Mouse (Mus musculus): ENCODE data around the gene Aqp11. TPM values are rescaled to one million over a fixed set of nuclear protein-coding genes. Genes with fewer than 3 reads are reported as not detected.

Aqp11 gene
- polyA plus RNA-seq, 1 experiment from 2014 or later, result 4.9 TPM

- 7% methylated on average over 3 of the region's 3 CpGs for WGBS
- ATAC-seq (ENCODE audit: insufficient number of reproducible peaks, insufficient read depth, low FRiP score, low TSS enrichment, low read depth), result no peak
Observed at GRCm38 (mm10) chr7:97745299-97745698, 7.2 kb upstream of the Aqp11 start.

GRCm38 (mm10) chr7:97741756-97742291, 3.7 kb upstream of the Aqp11 start:
- Histone ChIP-seq H3K9me3 (no peaks in the 10 kb centered on the region), H3K4me2 (no peak overlapping the region), H3K36me3 (no peaks in the 10 kb centered on the region), H3K9ac (no peak overlapping the region), H3K27me3 (peaks cover 9% of the 10 kb centered on the region), H3K27ac (no peak overlapping the region), H3K4me3 (no peak overlapping the region), H3K4me1 (peaks cover 12% of the 10 kb centered on the region)
- WGBS, result 21% methylated on average over 1 of the region's 1 CpGs
- ATAC-seq (ENCODE audit: insufficient number of reproducible peaks, insufficient read depth, low FRiP score, low TSS enrichment, low read depth), result no peak

More at GRCm38 (mm10) chr7:97745299-97745698, 7.2 kb upstream of the Aqp11 start:
- no peaks in the 10 kb centered on the region for H3K36me3 ChIP-seq
- H3K9ac ChIP-seq, result no peak overlapping the region
- no peaks in the 10 kb centered on the region for H3K9me3 ChIP-seq
- peaks cover 23% of the 10 kb centered on the region for H3K4me1 ChIP-seq
- H3K4me3 ChIP-seq, result no peak overlapping the region
- H3K27ac ChIP-seq, result no peak overlapping the region
- peak overlapping the region; percentile 26; the same call in 1 of the 2 replicates for H3K4me2 ChIP-seq
- H3K27me3 ChIP-seq, result no peaks in the 10 kb centered on the region

GRCm38 (mm10) chr7:97740948-97741347, 2.9 kb upstream of the Aqp11 start:
- Histone ChIP-seq H3K4me2 (no peak overlapping the region), H3K27me3 (peaks cover 10% of the 10 kb centered on the region), H3K9ac (no peak overlapping the region), H3K36me3 (no peaks in the 10 kb centered on the region), H3K27ac (no peak overlapping the region), H3K4me3 (no peak overlapping the region), H3K9me3 (no peaks in the 10 kb centered on the region), H3K4me1 (peaks cover 13% of the 10 kb centered on the region)
- ATAC-seq (ENCODE audit: insufficient number of reproducible peaks, insufficient read depth, low FRiP score, low TSS enrichment, low read depth), result no peak
- 24% methylated on average over 10 of the region's 10 CpGs for WGBS

- Histone ChIP-seq H3K4me1 (peaks cover 10% of the 10 kb centered on the region), H3K4me2 (peak overlapping the region; percentile 95), H3K9me3 (no peaks in the 10 kb centered on the region), H3K27me3 (peaks cover 10% of the 10 kb centered on the region), H3K4me3 (peak overlapping the region; percentile 60), H3K36me3 (no peaks in the 10 kb centered on the region), H3K9ac (peak overlapping the region; percentile 77), H3K27ac (no peak overlapping the region)
- ATAC-seq (ENCODE audit: insufficient number of reproducible peaks, insufficient read depth, low FRiP score, low TSS enrichment, low read depth), result peak; percentile 21; the same call in 1 of the 2 replicates
- 7% methylated on average over 12 of the region's 12 CpGs for WGBS
Observed at GRCm38 (mm10) chr7:97737256-97737637, 842 bp downstream of the Aqp11 start.

- Histone ChIP-seq H3K4me3 (no peak overlapping the region), H3K4me1 (peaks cover 10% of the 10 kb centered on the region), H3K27me3 (peaks cover 10% of the 10 kb centered on the region), H3K27ac (no peak overlapping the region), H3K4me2 (no peak overlapping the region), H3K9ac (no peak overlapping the region), H3K36me3 (no peaks in the 10 kb centered on the region), H3K9me3 (no peaks in the 10 kb centered on the region)
- 52% methylated on average over 4 of the region's 4 CpGs for WGBS
- no peak for ATAC-seq (ENCODE audit: insufficient number of reproducible peaks, insufficient read depth, low FRiP score, low TSS enrichment, low read depth)
Observed at GRCm38 (mm10) chr7:97735886-97736420, 2.1 kb downstream of the Aqp11 start.

GRCm38 (mm10) chr7:97735021-97735420, 3.1 kb downstream of the Aqp11 start:
- Histone ChIP-seq H3K27ac (no peak overlapping the region), H3K36me3 (no peaks in the 10 kb centered on the region), H3K9me3 (no peaks in the 10 kb centered on the region), H3K4me2 (no peak overlapping the region), H3K9ac (no peak overlapping the region), H3K4me1 (peaks cover 10% of the 10 kb centered on the region), H3K4me3 (no peak overlapping the region), H3K27me3 (peaks cover 10% of the 10 kb centered on the region)
- no peak for ATAC-seq (ENCODE audit: insufficient number of reproducible peaks, insufficient read depth, low FRiP score, low TSS enrichment, low read depth)
- WGBS, result 83% methylated on average over 8 of the region's 8 CpGs

- Histone ChIP-seq H3K4me2 (no peak overlapping the region), H3K27me3 (peaks cover 10% of the 10 kb centered on the region), H3K36me3 (no peaks in the 10 kb centered on the region), H3K4me3 (no peak overlapping the region), H3K27ac (no peak overlapping the region), H3K9me3 (no peaks in the 10 kb centered on the region), H3K9ac (no peak overlapping the region), H3K4me1 (peaks cover 10% of the 10 kb centered on the region)
- WGBS, result 88% methylated on average over 5 of the region's 5 CpGs
- no peak for ATAC-seq (ENCODE audit: insufficient number of reproducible peaks, insufficient read depth, low FRiP score, low TSS enrichment, low read depth)
Observed at GRCm38 (mm10) chr7:97733606-97734005, 4.5 kb downstream of the Aqp11 start.

GRCm38 (mm10) chr7:97730427-97730826, 7.7 kb downstream of the Aqp11 start:
- no peaks in the 10 kb centered on the region for H3K9me3 ChIP-seq
- WGBS, result 58% methylated on average over 3 of the region's 3 CpGs
- ATAC-seq (ENCODE audit: insufficient number of reproducible peaks, insufficient read depth, low FRiP score, low TSS enrichment, low read depth), result no peak
- H3K27ac ChIP-seq, result no peak overlapping the region
- peaks cover 15% of the 10 kb centered on the region for H3K36me3 ChIP-seq
- no peaks in the 10 kb centered on the region for H3K4me1 ChIP-seq
- no peaks in the 10 kb centered on the region for H3K27me3 ChIP-seq
- H3K4me2 ChIP-seq, result no peak overlapping the region
- no peak overlapping the region for H3K9ac ChIP-seq
- H3K4me3 ChIP-seq, result no peak overlapping the region

GRCm38 (mm10) chr7:97728666-97729614, 9.1 kb downstream of the Aqp11 start:
- no peak overlapping the region; the same call in 1 of the 2 replicates for H3K27ac ChIP-seq
- no peak overlapping the region for H3K9ac ChIP-seq
- no peaks in the 10 kb centered on the region for H3K9me3 ChIP-seq
- no peaks in the 10 kb centered on the region for H3K4me1 ChIP-seq
- WGBS, result 61% methylated on average over 14 of the region's 14 CpGs
- H3K36me3 ChIP-seq, result peaks cover 19% of the 10 kb centered on the region
- no peak overlapping the region for H3K4me3 ChIP-seq
- no peaks in the 10 kb centered on the region for H3K27me3 ChIP-seq
- no peak for ATAC-seq (ENCODE audit: insufficient number of reproducible peaks, insufficient read depth, low FRiP score, low TSS enrichment, low read depth)
- no peak overlapping the region for H3K4me2 ChIP-seq

- no peak overlapping the region for H3K9ac ChIP-seq
- ATAC-seq (ENCODE audit: insufficient number of reproducible peaks, insufficient read depth, low FRiP score, low TSS enrichment, low read depth), result no peak
- no peaks in the 10 kb centered on the region for H3K9me3 ChIP-seq
- 81% methylated on average over 7 of the region's 7 CpGs for WGBS
- no peak overlapping the region for H3K27ac ChIP-seq
- no peak overlapping the region for H3K4me2 ChIP-seq
- H3K36me3 ChIP-seq, result peaks cover 27% of the 10 kb centered on the region
- no peak overlapping the region for H3K4me3 ChIP-seq
- H3K4me1 ChIP-seq, result no peaks in the 10 kb centered on the region
- no peaks in the 10 kb centered on the region for H3K27me3 ChIP-seq
Observed at GRCm38 (mm10) chr7:97726778-97727177, 11.3 kb downstream of the Aqp11 start.

- 89% methylated on average over 7 of the region's 7 CpGs for WGBS
- no peak overlapping the region for H3K27ac ChIP-seq
Observed at GRCm38 (mm10) chr7:97726080-97726479, 12.0 kb downstream of the Aqp11 start.

More at GRCm38 (mm10) chr7:97726080-97726479, 12.0 kb downstream of the Aqp11 start:
- H3K36me3 ChIP-seq, result peaks cover 28% of the 10 kb centered on the region
- no peaks in the 10 kb centered on the region for H3K4me1 ChIP-seq
- no peak overlapping the region for H3K4me2 ChIP-seq
- no peak overlapping the region for H3K4me3 ChIP-seq
- no peaks in the 10 kb centered on the region for H3K27me3 ChIP-seq
- H3K9ac ChIP-seq, result no peak overlapping the region
- ATAC-seq (ENCODE audit: insufficient number of reproducible peaks, insufficient read depth, low FRiP score, low TSS enrichment, low read depth), result no peak
- no peaks in the 10 kb centered on the region for H3K9me3 ChIP-seq

Measured in embryonic facial prominence, embryonic 13.5 days (tissue).